Mouse (Mus musculus): ENCODE data around the gene Creb3.
"Not testable (repeated sequence)": the region's sequence is repeated elsewhere in the genome, so short reads cannot be mapped to it uniquely, and the experiment has no call there.

The Creb3 gene

DNA sequence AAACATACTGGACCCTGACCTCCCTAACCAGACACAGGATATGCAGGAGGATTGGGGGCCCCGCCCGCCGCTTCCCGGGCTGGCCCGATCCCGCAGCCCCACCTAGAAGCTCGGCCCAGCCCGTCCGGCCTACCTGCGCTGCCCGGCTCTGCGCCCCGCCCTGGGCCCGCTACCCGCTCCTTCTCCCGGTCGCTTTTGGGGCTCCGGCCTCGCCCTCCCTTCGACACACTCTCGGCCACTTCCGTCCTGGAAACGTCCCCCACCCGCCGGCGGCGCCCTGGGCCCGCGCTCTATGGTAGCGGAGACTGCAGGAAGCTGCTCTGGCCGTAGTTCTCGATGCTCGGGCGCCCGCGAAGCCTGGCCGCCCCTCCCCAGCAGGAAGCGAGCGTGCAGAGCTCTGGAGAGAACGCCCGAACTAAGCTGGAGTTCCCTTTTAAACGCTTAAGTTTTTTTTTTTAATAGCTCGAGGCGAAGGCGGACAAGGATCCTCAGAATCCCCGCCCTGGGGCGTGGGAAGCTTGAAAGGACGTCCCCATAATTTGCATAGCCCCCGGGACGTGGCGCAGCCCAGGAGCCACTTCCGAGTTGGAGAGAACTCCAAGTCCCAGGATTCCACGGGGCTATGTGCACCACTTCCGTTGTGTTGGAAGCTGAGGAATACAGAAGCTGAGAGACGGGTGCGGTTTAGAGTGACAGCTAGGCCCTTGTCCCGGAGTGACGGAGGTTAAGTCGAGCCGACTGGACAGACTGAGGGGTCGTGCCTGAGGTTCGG lies at the start of gene Creb3, which contains the start of gene Tln1:
Gene Creb3, plus strand, starts transcription at position 336 of the 772 bp plus-strand sequence.
Gene Tln1, minus strand, starts transcription at position 695 of the 772 bp plus-strand sequence.
- DNase-seq (ENCODE audit: low spot score): peak; percentile 84

DNA sequence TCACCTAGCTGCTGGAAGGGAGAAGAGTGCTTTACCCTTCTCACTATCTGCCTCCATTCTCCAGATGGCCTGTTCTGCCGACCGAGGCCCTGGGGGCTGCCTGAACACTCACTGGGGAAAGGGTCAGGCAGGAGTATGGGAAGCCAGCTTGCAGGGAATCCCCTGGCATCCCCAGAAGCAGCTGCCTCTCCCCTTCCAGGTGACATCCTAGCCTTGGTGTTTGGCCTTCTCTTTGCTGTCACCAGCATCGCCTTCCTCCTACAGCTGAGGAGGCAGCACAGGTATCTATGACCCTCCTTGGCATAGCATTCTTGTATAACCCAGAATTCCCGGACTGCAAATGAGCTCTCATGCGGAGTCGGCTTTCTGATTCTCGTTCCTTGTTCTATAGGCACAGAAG lies 49.5 kb upstream of the Creb3 start:
- no peak for DNase-seq (ENCODE audit: low spot score)

DNA sequence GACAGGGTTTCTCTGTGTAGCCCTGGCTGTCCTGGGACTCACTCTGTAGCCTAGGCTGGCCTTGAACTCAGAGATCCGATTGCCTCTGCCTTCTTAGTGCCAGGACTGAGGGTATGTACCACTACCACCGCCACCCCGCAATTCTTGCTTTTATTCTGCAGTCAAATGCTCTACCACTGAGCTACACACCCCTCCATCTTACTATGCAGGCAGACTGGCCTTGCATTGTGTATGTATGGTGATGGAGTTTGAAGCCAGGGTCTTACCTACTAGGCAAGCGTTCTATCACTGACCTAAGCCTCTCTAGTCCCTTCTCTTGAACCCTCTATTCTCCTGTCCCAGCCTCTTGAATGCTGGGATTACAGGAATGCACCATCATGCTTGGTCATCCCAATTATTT lies 48.8 kb upstream of the Creb3 start:
- no peak for DNase-seq (ENCODE audit: low spot score)

DNA sequence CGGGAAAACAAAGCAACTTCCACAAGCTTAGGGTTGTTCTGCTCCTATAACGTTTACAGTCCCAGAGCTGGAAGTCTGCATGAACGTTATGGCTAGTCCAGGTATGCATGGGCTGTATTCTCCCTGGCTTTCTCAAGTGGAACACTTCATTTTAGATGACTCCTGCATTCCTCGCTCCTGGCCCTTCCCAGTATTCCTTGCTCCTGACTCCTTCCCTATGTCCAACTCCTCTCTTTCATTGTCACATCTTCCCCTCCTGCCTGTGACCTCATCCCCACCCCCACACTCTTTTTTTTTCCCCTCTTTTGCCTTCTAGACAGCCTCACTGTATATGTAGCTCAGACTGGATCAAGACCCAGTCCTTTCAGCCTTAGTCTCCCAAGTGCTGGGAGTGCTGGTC lies 48.3 kb upstream of the Creb3 start:
- no peak for DNase-seq (ENCODE audit: low spot score)

DNA sequence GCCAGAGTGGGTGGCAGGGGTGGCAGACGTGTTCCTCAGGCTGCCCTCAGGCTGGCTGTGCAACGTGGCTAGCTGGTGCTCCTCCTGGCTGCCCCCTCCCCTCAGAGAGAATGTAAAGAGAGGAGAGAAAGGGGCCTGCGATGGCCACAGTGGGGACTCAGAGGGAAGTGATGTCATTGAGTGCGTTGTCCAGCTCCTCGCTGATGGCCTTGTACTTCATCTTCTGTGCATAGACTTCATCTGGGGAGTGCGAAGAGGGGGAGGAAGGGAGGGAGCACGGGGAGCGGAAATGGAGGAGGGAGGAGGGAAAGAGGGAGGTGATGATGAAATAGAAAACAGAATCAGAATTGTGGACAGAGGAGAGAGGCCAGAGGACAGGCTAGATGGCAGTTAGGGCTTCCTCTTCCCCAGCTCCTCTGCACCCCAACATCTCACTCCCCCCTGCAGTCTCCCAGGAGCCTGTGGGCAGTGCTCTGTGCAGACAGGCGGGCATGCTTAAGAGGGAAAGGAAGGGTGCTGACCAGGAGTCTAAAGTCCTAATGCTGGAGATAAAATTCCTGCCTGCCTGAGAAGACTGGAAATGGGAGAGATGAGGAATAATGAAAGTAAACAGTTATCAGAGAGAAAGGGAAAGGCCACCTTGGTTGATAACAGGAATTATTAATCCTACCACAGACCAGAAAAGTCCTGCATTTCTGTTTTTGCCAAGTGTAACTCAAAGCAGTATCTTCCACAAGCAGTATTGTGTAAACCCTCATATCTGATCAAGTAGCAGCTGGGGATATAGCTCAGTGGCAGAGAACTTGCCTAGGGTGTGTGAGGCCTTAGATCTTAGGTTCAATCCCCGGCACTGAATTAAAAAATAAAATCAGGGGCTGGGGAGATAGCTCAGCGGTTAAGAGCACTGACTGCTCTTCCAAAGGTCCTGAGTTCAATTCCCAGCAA lies 46.1 kb upstream of the Creb3 start:
- no peak for DNase-seq (ENCODE audit: low spot score)

DNA sequence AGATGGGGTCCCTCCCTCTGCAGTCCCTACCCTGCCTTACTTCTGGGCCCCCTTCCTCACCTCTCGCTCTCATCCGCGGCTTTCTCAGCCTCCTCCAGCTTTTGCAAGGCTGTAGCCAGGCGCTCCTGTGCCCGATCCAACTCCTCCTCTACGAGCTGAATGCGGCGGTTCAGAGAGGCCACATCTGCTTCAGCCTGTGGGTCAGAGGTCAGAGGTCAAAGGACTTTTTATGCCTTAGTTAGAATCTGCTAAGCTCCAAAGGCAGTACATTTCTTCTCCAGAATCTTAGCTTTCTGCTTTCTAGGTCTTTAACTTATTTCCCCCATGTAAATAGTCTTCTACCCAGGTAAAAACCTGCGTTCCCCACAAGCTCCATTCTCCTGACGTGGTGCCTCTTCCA lies 42.6 kb upstream of the Creb3 start:
- no peak for DNase-seq (ENCODE audit: low spot score)

DNA sequence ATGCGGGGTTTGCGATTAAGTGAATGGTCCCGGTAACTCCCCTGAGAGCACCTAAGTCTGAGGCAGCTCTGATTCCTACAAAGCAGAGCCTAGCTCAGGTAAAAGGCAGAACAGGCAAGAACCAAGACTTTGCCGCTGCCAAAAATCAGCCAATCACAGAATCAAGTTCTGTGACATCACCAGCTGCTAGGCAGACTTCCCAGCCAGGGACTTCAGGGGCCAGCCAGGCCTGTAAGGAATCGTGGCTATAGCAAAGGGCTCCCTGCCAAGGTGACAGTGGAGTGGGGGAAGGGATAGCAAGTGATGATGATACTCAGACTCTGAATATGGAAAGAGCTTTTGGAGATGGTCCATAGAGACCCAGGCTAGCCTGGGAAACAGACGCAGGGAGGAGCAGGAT lies 42.2 kb upstream of the Creb3 start:
- peak; percentile 92 for DNase-seq (ENCODE audit: low spot score)

DNA sequence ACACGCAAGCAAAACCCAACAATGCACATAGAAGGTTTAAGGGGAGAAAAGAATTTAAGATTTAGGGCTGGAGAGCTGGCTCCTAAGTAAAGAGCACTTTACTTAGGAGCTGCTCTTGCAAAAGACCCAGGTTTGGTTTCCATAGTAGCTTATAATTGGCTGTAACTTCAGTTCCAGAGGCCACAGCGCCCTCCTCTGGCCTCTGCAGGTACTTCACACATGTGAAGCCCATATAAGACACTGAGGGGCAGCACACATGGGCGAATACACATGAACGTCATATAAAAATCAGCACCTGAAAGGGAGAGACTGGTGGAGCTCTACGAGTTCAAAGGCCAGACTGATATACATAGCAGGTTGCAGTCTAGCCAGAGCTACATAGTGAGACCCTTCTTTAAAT lies 34.3 kb upstream of the Creb3 start:
- DNase-seq (ENCODE audit: low spot score): no peak

DNA sequence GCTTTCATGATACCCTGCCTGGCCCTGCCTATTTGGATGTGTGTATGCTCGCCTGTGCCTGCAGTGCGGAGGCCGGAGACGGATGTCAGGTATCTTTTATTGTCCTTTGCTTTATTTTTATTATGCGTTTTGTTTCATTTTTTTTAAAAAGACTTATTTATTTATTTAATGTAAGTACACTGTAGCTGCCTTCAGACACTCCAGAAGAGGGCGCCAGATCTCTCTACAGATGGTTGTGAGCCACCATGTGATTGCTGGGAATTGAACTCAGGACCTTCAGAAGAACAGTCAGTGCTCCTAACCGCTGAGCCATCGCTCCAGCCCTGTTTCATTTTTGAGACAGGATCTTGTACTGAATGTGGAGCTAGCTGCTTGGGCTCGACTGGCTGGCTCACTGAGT lies 33.6 kb upstream of the Creb3 start:
- DNase-seq (ENCODE audit: low spot score): no peak

DNA sequence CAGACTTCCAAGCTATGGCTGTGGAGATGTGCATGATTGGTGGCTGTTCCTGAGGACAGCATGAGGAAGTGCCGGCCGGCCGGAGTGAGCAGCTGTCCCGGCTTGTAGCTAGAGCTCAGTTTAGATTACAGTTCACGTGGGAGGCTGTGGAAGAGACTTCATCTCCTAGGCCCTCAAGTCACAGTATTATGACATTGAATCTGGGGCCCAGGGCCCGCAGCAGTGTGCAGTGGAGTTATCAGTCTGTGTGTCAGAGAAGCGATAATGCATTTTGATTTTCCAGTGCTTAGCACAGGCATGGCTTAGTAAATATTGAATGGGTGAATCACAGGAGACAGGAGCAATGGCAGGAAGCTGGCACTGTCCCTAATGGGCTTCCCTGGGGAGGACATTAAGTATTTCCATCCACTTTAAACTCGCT lies 32.0 kb upstream of the Creb3 start:
- no peak for DNase-seq (ENCODE audit: low spot score)

DNA sequence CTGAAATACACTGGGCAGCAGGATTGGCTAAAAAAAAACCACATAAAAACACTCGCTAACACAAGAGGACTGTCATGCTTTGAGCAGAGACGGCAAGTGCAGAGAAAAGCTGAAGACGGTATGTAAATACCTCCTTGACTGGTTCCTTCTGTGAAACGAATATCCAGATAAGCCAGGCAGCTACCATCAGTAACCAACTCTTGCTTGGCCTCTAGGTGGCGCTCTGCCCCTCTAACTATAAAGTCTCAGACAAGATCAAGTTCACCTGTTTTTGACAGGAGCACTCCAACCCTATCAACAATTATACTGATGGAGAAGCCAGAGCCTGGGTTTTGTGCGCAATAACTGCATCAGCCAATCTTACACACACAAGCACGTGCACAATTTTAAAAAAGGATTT lies 31.6 kb upstream of the Creb3 start:
- DNase-seq (ENCODE audit: low spot score): peak; percentile 66

DNA sequence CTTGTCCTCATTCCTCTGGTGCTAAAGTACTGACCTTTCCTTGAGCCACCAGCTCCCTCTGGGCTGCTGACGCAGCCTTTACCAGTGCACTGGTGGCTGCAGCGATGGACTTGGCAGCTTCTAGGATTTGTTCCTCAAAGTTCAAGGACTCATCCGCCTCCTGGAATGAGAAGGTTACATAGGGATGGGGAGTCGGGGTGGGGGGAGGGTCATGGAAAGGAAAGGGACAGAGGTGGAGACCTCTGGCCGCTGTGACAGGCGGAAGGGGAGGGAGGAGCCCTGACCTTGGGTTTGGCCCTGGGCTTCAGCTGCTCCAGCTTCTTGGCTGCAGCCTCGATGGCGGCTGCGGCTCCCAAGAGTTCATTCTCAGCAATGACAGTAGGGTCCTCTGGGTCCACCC lies 28.9 kb upstream of the Creb3 start:
- no peak for DNase-seq (ENCODE audit: low spot score)

DNA sequence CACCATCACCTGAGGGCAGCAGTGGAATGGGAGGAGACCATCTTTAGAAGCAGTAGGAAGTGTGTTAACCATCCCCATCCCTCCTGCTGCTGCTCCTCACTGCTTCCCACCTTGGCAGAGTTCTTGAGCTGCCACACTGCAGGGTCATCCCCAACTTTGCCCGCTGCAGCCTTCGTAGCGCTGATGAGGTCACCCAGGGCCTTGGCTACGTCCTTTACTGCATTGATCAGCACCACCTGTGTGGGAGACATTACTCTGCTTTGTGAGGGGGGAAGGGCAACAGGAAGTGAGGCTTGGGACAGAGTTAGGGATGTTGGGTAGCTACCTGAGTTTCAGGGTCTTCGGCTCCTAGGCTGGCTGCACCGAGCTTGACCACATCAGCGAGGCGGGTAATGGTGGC lies 26.5 kb upstream of the Creb3 start:
- no peak for DNase-seq (ENCODE audit: low spot score)

DNA sequence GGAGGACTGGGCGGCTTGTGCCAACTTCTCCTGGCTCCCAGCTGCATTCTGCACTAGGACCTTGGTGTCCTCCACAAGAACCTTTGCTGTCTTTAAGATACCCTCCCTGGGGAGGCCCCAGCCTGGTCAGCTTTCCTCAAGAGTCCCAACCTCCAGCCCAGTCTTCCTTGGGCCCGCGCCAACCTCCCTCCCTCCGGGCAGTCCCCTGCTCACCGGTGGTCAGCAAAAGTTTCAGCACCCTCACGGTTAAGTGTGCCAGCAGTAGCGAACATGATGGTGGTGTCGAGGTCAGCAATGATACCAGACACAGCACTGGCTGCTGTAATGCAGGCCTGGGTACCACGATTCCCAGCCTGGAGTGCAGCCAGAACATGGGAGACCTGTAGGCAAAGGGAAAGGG lies 26.1 kb upstream of the Creb3 start:
- no peak for DNase-seq (ENCODE audit: low spot score)

DNA sequence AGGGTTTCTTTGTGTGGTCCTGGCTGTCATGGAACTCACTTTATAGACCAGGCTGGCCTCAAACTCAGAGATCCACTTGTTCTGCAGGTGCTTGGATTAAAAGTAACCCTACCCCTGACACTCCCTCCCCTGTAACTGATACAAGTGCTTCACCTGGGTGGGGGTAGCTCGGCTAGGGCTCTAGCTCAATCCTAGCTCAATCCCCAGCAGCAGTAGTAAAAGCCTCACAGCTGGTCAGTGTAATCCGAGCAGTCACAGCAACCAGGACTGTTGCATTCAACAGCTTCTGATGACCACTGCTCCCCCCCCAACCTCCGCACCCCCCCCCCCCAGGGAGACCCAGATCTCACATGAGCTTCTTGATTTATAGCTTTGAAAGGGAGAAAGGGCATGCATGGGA lies 20.1 kb upstream of the Creb3 start:
- DNase-seq (ENCODE audit: low spot score): no peak

DNA sequence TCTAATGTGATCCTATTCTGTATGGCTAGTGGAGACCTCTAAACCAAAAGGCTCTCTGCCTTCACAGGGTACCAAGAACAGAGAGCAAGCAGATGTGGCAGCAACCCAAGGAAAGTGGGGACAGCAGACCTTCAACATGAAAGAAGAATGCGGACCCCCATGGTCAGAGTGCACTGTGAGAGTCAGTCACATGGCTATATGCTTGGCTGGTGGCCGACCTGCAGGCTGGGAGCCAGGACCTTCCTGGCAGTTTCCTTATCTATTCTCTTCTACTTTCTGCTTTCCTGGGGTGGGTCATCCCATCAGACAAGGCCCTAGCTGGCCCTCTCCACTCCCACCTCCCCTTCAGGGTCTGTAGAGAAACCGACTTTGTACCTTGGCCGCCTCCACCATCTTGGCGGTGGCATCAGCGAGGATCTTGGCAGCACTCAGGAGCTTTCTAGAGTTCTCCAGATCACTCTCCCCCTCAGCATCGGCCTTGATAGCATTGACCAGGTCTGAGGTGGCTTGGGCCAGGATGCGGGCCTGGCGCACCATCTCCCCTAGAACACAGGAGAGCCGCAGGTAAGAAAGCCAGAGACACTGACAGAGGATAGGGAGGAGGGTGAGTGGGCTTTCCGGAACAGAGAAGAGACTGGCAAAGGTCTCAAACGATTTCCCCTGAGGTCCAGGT lies 15.6 kb upstream of the Creb3 start:
- no peak for DNase-seq (ENCODE audit: low spot score)

DNA sequence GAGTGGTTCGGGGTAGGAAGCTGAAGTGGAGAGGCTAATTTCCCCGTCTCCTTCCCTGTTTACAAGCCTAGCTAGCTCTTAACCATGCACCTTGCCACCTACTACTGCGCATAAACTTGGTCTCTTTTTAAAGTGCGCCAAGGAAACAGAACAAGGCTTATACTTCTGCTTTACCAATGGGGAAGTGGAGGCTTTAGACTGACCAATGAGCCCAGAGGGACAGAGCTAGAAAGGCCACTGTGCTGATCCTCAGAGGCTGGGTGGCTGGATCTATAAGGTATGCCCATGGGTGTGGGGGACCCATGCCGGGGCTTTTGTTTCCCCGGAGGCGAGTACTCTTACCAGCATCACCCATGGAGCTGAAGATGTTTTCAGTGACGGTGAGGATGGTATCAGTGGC lies 15.0 kb upstream of the Creb3 start:
- DNase-seq (ENCODE audit: low spot score): no peak

DNA sequence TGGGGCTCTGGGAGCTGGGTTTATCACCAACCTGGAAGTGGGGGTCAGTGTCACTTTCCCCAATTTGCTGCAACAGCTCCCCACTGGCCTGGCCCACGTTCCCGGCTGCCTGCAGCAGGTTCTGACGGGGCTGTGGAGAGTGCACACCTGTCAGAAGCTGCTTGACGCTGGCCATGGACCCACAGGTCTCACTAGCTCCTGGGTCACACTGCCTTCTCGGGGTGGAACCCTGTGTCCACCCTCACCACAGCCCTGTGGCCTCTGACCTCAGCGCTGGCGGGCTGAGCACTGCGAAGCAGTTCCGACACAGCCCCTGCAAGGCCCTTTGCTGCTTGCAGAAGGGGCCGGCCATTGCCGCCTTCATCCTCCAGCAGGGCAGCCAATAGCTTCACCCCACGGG lies 13.1 kb upstream of the Creb3 start:
- no peak for DNase-seq (ENCODE audit: low spot score)

DNA sequence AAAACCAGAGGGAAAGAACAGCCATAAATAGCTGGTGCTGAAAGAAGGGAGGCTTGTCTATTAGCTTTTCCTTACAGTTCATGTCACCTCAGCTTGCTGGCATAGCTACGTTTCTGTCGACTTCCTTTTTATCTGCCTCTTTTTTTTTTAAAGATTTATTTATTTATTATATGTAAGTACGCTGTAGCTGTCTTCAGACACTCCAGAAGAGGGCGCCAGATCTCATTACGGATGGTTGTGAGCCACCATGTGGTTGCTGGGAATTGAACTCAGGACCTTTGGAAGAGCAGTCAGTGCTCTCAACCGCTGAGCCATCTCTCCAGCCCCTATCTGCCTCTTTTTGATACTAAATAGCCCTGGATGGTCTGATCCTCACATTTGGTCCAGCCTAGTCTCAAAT lies 10.3 kb upstream of the Creb3 start:
- not testable (repeated sequence) for DNase-seq (ENCODE audit: low spot score)

DNA sequence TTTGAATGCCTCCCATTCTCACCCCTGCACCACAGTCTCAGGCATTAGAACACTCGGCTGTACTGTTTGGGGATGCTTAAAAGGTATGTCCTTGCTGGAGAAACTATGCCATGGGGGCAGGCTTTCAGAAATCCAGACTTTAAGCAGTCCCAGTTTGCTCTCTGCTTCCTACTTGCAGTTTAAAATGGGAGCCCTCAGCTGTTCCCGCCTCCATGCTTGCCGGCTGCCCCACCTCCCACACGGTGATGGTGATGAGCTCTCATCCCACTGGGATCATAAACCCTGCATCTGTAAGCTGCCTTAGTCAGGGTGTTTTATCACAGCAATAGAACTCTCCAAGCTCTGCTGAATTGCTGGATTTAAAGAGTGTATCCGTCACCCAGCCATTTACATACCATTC lies 9.7 kb upstream of the Creb3 start:
- DNase-seq (ENCODE audit: low spot score): no peak

DNA sequence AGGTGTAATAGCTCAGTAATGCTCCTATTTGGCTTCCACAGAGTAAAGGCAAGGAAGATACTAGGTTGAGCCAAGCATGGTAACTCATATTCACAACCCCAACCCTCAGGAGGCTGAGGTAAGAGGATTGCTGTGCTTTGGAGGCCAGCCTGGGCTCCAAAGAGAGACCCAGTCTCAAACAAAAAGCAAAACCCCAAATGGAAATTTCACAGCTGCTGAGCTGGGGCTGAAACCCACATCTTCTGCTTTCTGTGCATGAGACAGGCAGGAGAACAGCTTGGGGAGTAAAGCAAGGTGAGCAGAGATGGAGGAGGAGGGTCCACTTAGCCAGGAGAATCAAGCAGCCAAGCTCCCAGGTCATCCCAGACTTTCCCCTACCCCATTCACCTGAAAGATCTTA lies 8.2 kb upstream of the Creb3 start:
- DNase-seq (ENCODE audit: low spot score): no peak

DNA sequence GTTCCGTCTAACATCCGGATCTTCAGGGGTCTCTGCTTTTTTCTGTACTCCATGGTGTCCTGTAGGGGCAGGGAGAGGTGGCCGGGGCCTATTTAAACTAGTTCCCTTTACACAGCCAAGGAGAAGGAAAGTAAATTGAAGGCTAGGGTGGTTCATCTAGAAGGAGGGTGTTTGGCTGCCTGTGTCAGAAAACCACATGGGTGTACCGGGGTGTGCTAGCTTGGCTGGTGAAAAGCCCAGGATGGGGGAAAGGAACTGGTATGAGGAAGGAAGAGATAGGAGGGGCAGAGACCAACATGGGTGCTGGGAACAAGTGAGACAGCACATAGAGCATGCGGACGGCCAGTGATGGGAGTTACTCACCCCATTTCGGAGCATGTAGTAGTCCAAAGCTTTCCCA lies 6.2 kb upstream of the Creb3 start:
- no peak for DNase-seq (ENCODE audit: low spot score)
